Mouse (Mus musculus) brain, embryonic 14.5 days (tissue): ENCODE measurements at regions not wholly inside any gene's neighbourhood (a gene's known extent, or its start where the extent isn't known, plus 50 kb on each side); places are given as distances from the start of the nearest gene placed in this dataset.

ENCODE experiments used
- CTCF ChIP-seq: fragments of 200-500 bp; IDR thresholded peaks from 2 replicates; pipeline ENCODE4 v1.5.1; 2012; ENCODE audit warnings: inconsistent platforms, mild to moderate bottlenecking, moderate library complexity, borderline replicate concordance; ENCODE audit not compliant: insufficient read depth, insufficient read length; ENCODE audit errors: extremely low read depth
- POLR2A ChIP-seq: fragments of 200-500 bp; IDR thresholded peaks from 2 replicates; pipeline ENCODE4 v1.6.1; 2012; ENCODE audit warnings: mild to moderate bottlenecking, inconsistent platforms, borderline replicate concordance; ENCODE audit not compliant: poor library complexity, insufficient read depth, insufficient read length, severe bottlenecking; ENCODE audit errors: extremely low read depth

GRCm38 (mm10) chr3:39443328-39443727, 556.6 kb downstream of the Fat4 start:
- no peak for TF ChIP-seq CTCF
- TF ChIP-seq POLR2A, result no peak
